Mouse (Mus musculus) kidney, adult 2 months (tissue): ENCODE data around the gene Dpp4.

Experiments
- CTCF ChIP-seq: fragments of 200-500 bp; conservative IDR thresholded peaks from 2 replicates; pipeline ENCODE4 v1.5.1; 2011; ENCODE audit warnings: low read depth, mild to moderate bottlenecking, control low read depth, low read length, moderate library complexity, mixed read lengths; ENCODE audit not compliant: insufficient read depth, insufficient read length
- POLR2A ChIP-seq: fragments of 200-500 bp; IDR thresholded peaks from one replicate; pipeline ENCODE4 v1.6.1; 2011; ENCODE audit warnings: low read depth, low read length, control low read depth

- TF ChIP-seq CTCF, result no peak
- TF ChIP-seq POLR2A, result no peak
Observed at GRCm38 (mm10) chr2:62301716-62302115, 110.3 kb downstream of the Dpp4 start.
